Mouse (Mus musculus) embryo, embryonic 11.5 days (tissue): ENCODE measurements at regions not wholly inside any gene's neighbourhood (a gene's known extent, or its start where the extent isn't known, plus 50 kb on each side); places are given as distances from the start of the nearest gene placed in this dataset.

Experiments used
- DNase-seq: peaks from one replicate; pipeline ENCODE4 v3.0.0-alpha.2; 2012; ENCODE audit warnings: low read depth, low spot score

DNA sequence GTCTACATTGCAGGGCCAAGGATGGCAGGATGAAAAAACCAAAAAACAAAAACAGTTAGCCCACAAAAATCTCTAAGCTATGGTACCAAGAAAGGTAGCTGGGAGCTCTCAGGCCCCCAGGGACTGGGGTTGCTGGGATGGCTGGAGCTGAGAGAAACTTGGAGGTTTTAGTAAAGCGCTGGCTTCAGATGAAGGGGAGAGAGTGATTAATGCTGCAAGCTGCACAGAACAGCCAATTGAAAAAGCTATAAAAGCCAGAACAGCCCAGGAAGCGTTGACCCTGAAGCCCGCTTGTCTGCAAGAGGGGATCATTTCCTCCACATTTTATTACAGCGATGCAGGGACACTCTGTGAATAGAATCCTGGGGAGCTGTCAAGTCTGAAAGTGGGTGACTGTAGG lies 157.0 kb downstream of the 4930564D02Rik start:
- no peak for DNase-seq

DNA sequence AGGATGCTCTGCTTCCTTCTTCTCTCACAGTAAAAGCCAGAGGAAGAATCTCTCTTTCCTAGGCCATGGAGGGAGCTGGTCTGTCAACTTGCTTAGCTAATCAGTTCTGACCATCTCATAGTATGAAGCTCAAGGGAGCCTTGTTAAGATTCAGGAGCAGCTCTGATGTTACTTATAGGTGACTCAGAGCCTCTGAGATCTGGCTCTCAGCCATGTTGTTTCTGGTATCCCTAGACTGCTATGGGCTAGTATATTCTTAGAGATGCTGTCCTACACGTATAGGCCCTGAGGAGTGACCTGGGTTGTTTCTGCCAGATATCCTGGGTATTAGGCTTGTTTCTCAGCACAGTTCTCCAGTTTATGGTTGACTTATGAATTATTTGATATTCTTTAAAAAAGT lies 160.9 kb downstream of the 4930564D02Rik start:
- DNase-seq: no peak

GRCm38 (mm10) chr3:105228401-105228800 lies 161.8 kb downstream of the 4930564D02Rik start:
- no peak for DNase-seq

GRCm38 (mm10) chr3:105241048-105241447 lies 174.4 kb downstream of the 4930564D02Rik start:
- DNase-seq: no peak

- no peak for DNase-seq
Measured at GRCm38 (mm10) chr3:105257096-105257495, 190.5 kb downstream of the 4930564D02Rik start.

DNA sequence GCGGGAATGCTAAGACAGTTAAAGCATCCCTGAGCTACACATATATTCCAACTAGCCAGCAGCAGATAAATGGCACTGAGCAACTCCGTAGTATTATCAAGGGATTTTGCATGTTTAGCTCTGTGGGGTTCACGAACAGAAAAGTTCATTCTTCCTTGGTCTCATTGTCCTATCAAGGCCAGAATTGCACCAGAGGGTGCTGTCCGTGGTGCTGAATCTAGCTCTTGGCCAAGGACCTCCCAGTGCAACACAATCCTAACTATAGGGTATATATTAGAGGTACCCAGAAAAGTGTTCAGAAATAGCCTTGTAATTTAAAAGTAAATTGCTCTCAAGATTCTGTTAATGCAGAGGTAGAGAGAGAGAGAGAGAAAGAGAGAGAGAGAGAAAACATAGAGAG lies 176.9 kb upstream of the Kcnd3 start:
- peak; percentile 66 for DNase-seq

DNA sequence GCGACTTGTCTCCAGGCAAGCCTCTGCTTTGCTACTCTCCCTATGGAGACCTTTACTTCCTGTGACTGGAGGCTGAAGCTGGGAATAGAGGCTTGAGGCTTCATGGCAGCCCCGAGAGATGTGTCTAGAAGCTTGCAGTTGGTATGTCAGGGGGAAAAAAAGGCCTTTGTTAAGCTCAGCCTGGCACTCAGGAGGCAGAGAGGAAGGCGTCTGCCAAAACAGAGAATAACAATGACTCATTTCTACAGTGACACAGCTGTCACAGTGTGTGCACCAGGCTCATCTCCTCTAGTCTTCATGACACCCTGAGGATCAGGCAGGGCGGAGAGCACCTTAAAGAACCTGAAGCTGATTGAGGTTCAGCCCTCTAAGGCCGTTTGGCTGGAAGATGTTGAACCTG lies 171.2 kb upstream of the Kcnd3 start:
- DNase-seq: no peak

DNA sequence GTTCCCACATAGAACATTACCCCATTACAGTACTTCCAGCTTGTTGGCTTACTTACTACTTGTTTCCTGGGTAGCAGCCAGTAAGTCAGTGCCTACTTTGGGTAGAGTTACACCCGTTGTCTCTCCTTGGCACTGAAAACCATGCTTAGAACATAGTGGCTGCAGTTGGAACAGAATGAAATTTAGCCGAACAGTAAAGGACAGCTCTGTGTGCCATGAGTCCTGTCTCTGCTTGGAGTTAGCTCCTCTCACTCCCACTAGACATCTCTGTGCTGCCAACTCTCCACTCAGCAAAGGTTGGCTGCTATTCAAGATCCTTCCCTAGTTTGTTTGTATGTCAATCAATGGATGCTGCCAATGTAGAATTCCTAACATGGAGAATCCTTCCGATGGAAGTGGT lies 170.4 kb upstream of the Kcnd3 start:
- no peak for DNase-seq

DNA sequence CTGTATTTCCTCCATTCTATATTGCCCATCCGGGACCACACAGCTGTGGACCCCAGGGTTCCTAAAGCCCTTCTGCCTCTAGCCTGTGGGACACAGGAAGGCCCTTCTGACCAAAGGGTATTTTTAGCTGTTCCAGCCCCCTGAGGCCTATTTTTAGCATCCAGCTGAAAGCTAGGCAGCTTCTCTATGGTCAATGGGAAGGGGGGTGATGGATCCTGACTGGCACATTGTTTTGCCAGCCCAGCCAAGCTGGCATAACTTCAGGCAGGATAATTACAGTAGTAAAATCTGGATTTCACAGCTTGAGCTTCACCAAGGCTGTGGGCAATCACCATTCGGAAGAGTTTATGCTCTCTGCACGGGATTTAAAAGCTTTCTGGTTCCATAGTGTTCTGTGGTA lies 153.9 kb upstream of the Kcnd3 start:
- DNase-seq: no peak

GRCm38 (mm10) chr3:105300693-105301548 lies 151.2 kb upstream of the Kcnd3 start:
- DNase-seq: no peak

DNA sequence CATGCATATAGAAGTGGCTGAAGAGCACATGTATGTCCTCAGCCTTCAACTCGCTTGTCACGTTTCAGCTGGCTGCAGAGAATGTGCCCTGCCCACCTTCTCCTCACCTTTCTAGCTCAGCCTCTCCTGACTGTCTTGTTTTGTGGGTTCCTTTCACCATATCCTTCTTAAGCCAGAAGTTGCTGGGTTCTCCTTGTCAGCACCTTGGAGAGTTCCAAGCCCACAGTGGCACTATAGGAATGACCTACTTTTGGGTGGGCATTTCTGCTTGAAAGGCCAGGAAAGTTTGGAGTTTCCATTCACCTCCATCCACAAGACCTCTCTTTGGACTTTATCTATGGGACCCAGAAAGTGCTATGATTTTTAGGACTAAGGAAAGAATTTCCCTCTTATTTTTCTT lies 144.5 kb upstream of the Kcnd3 start:
- DNase-seq: peak; percentile 40

- no peak for DNase-seq
Measured at GRCm38 (mm10) chr3:105309020-105309419, 143.1 kb upstream of the Kcnd3 start.

- DNase-seq: no peak
Measured at GRCm38 (mm10) chr3:105353268-105353667, 98.9 kb upstream of the Kcnd3 start.

GRCm38 (mm10) chr3:105354123-105354931 lies 97.8 kb upstream of the Kcnd3 start:
- no peak for DNase-seq

DNA sequence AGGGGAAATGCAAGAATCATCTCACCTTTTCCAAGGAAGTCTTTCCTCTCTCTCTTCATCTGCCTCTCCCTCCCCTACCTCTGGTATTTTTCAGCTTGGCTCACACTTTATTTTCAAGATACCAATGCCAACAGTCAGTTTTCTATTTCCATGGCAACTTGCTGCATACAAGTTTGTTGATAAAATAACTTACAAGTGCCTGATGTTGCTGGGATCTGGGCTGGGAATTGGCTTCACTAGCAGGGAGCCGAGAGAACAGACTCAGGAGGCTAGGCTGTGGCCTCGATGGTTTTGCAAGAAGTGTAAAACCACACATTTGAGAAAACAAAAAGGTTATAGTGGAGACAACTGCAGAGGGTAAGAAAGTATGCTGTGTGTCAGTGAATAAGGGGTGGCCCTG lies 94.6 kb upstream of the Kcnd3 start:
- no peak for DNase-seq

GRCm38 (mm10) chr3:105359636-105360035 lies 92.5 kb upstream of the Kcnd3 start:
- no peak for DNase-seq

GRCm38 (mm10) chr3:105364685-105365084 lies 87.4 kb upstream of the Kcnd3 start:
- no peak for DNase-seq

DNA sequence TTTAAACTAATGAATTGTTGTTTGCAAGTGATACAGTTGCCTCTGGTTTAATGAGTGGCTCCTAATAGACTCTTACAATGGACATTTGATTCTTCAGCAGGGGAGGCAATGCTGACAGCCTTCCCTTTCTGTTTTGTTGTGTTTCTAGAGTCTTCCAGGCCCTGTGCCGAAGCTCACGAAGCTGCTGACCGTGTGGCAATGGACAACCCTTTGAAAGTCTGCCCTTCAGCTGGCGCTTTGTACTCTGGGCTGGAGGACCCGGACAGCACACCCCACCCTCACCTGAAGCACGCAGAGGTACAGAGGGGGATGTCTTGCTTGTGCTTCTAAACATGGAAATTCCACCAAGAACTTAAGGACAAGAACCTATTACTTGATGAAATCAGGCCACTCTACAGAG lies 85.3 kb upstream of the Kcnd3 start:
- DNase-seq: no peak

DNA sequence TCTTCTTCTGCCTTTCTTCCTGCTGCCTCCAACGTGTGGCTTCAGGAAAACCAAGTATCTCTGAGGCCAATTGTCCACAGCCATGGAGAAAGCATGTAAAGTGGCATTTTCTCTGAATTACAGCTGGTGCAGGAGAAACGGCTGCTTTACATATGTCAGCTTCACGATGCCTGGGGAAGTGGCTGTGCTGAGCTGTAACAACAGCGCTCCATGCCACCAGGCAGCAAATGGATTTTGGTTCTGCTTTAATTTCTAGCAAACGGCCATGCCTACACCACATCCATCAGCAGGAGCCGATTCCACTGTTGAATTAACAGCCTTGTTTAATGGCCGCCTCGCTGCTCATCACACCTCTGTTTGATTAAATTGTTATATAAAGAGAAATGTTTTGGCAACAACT lies 84.2 kb upstream of the Kcnd3 start:
- no peak for DNase-seq

- DNase-seq: no peak
Measured at GRCm38 (mm10) chr3:105372371-105372828, 79.7 kb upstream of the Kcnd3 start.

GRCm38 (mm10) chr3:105374306-105374705 lies 77.8 kb upstream of the Kcnd3 start:
- DNase-seq: no peak

- DNase-seq: no peak
Measured at GRCm38 (mm10) chr3:105374836-105375235, 77.3 kb upstream of the Kcnd3 start.

GRCm38 (mm10) chr3:105375383-105375782 lies 76.7 kb upstream of the Kcnd3 start:
- DNase-seq: no peak
